Mouse (Mus musculus) kidney, postnatal 36 days (tissue): ENCODE results near the gene Clec1b.

ENCODE experiments used
- DNase-seq, 2 experiments: peaks; one replicate each; pipeline ENCODE4 v3.0.0; 2021 to 2022; ENCODE audit warnings: mixed read lengths in 2 of 2

Clec1b gene

GRCm38 (mm10) chr6:129396997-129397396 lies at the start of gene Clec1b:
TSS of gene Clec1b (plus strand) at chr6:129397297.
- no peak for DNase-seq

GRCm38 (mm10) chr6:129349524-129350352 lies 47.4 kb upstream of the Clec1b start:
- DNase-seq: peak; percentile 9 to 15

DNA sequence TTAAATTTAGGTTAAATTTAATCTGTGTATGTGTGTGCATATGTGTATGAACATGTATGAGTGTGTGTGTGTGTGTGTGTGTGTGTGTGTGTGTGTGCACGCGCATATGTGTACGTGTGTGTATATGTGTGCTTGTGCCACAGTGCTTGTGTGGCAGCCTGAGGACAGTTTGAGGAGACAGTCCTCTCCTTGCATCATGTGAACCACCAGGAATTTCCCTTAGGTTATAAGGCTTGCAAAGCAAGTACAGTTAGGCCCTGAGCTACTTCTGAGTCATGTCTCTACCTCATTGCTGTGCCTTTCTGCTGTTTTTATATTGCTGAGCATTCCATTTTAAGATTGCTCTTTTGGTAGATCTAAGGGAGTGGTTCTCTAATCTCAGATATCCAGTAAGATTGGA lies 46.0 kb upstream of the Clec1b start:
- no peak for DNase-seq

DNA sequence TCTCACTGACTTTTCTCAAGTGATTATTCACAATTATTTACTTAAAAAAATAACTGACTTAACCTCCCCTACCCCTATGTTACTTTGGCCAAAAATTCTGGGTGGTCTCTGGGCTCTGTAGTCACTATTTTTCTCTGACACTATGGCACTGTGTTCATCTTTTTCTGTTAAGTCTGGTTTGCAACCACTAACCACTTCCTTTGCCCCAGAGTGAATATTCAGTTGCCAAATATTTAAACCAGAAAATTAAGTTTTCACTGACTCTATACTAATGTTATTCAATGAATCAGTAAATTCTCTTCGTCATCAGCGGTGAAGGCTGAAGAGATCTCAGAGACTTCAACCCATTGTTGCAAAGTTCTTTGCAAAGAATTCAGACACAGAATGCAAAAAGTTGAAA lies 41.3 kb upstream of the Clec1b start:
- no peak for DNase-seq

- DNase-seq: no peak
These were observed 40.7 kb upstream of the Clec1b start for GRCm38 (mm10) chr6:129356430-129356829.

DNA sequence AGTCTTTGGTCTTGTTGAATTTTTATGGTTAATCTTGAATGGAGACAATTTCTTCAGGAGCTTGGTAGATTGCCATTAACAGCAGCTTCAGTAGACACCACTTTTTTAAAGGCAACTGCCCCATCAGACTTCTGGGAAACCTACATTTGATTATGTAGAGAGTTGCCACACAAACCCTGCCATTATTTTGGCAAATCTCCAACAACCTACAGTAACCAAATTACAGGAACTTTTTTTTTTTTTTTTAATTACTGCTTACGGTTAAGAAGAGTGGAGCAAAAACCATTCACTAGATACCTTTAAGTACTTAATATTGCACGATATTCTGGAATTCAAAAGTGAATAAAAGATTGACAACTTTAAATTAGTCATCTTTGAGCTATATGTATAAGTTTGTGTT lies 37.6 kb upstream of the Clec1b start:
- no peak for DNase-seq

DNA sequence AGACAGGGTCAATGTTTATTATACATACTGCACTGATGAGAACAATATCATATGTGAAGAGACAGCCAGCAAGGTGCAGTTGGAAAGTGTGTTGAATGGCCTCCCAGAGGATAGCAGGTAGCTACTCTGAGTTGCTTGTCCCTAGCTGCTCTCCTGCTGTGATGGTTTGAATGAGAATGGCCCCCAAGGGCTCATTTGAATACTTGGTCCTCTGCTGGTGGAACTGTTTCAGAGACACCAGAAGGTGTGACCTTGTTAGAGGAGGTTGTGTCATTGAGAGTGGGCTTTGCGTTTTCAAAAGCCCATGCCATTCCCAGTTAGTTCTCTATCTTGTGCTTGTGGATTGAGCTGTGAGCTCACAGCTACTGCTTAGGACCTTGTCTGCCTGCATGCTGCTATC lies 33.2 kb upstream of the Clec1b start:
- DNase-seq: no peak

GRCm38 (mm10) chr6:129365959-129366359 lies 31.1 kb upstream of the Clec1b start:
- DNase-seq: peak in 1 of 2 experiments; percentile 55

- DNase-seq: no peak
These were observed 27.5 kb upstream of the Clec1b start for GRCm38 (mm10) chr6:129369374-129370132.

DNA sequence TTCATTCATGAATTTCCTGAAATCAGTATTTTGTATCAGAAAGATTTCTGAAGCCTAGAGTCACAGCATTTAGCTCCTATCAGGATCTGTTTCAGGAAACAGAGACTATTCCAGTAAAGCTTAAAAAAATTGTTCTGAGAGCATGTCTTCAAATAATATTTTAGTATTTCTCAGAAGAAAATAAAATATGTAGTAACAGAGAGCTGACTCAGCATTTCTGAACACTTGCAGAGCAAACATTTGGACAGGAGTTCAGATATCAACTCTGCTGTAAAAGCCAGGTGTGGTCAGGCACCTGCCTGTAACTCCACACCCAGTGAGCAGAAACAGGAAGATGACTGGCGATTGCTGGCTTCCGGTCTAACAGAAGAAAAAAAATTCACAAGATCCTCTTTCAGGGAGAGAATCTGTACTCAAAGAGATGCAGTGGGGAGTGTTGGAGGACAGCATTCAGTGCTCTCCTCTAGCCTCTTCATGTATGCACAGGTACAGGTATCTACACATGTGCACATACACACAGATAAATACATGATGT lies 22.1 kb upstream of the Clec1b start:
- DNase-seq: no peak

DNA sequence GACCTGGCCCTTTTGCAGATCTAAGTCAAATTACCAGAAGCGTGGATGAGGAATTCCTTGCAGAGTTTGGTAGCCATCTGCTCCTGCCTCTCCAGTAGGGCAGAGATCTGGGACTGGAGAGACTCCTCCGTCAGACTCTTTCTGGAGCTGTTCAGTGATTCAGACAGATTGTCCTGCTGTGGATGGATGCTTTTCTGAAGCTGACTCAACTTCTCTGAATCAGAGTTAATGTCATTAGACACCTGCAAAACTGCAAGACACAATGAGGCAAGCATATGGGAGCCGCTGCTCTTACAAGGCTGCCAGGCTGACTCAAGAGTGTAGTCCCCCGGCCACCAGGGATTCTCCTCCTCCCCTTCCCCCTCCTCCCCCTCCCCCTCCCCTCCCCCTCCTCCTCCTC lies 16.6 kb upstream of the Clec1b start:
- DNase-seq: no peak

DNA sequence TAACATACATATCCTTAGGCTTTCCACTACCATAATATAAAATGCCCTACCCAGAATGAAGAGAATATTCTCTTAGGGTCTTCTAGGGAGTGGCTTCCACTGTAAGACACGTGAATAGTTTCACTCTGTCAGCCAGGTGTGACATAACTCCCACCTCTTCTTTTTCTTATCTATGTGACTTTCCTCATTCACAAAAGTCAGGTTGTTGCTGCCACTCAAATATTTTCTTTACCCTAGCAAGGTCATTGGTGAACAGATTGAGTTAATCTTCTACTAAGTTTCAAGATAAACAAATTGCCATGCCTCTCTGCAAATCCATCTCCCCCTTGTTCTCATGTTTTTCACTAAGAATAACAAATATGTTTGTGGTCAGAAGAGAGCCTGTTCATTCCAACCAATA lies 15.4 kb upstream of the Clec1b start:
- DNase-seq: no peak

DNA sequence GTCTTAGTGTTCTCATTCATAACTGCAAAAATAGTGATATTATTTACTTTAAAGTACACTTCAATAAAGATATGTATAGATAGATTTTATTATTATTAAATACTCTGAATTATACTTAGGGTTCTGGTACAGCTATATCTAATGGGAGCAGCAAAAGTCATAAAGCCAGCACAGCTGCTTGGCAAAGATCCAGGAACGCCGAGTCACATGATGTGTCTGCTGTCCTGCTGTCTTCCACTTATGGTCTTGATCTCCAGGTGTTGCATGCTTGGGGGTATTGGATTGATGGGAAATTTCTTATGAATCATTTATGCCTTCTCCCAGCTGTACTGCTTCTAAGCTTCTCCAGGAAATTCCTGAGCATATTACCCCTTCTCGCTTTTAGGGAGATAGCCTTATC lies 13.6 kb upstream of the Clec1b start:
- DNase-seq: no peak

GRCm38 (mm10) chr6:129385000-129385399 lies 12.1 kb upstream of the Clec1b start:
- no peak for DNase-seq

DNA sequence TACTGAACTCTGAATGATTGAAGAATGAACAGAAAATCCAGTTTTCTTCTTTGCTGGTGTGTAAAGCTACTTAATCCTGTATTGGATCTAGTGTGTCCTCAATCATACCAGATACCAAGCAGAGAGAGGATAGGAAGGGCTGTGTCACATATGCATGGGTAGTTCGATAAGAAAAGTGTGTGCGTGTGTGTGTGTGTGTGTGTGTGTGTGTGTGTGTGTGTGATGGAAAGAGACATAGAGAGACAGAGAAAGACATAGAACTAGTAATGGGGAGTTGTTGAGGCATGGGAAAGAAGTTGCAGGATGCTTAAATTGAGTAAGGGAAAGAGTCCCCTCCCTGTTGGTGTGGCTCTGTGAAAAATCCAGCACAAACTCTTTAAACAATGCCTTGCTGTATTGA lies 11.3 kb upstream of the Clec1b start, which contains the start of gene Clec12b:
Gene Clec12b (minus strand): TSS at position 101 of the 400 bp plus-strand sequence.
- no peak for DNase-seq

DNA sequence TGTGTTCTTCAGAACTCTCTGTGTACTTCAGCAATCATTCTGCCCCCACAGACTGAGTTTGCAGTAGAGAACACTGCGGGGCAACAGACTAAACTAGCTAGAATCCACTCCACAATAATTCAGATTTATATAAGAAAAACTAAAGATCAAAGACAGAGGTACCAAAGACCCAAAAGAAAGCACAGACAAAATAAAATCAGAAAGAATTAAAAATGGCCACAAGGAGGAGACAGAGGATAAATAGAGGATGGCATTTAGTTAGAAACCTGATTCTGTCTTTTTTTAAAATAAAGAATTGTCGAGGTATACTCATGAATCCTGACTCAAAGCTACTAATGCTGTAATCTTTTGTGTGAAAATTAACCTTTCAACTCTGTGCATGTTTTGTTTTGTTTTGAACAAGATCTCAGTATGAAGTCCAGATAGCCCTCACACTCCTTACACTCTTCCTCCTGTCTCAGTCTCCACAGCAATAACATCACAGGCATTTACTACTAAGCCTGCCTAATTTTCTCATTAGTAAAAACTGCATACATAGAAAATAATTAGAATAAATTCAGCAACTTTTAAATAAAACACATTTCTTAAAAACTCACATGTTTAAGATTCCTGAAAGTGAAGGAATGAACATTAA lies 3.9 kb upstream of the Clec1b start:
- no peak for DNase-seq

- DNase-seq: no peak
These were observed 3.4 kb upstream of the Clec1b start for GRCm38 (mm10) chr6:129393732-129394131.

DNA sequence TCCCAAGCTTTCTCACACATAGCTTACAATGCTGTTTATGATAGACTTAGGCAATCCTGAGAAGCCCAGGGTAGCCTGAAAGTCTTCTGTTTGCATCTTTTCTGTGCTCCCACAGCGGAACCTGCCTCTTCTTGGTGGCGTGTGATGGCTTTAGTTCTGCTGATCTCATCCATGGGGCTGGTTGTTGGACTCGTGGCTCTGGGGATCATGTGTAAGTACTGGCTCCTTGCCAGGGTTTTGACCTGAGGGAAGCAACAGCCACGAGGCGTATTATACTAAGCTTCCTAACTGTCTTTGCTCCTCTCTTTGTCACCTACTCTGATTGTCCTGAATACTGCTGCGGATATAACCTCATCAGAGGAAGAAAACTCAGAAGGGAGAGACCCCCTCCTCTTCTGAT lies 2.8 kb downstream of the Clec1b start:
- DNase-seq: peak; percentile 71 to 84

- DNase-seq: no peak
These were observed 5.3 kb downstream of the Clec1b start for GRCm38 (mm10) chr6:129402404-129402803.

DNA sequence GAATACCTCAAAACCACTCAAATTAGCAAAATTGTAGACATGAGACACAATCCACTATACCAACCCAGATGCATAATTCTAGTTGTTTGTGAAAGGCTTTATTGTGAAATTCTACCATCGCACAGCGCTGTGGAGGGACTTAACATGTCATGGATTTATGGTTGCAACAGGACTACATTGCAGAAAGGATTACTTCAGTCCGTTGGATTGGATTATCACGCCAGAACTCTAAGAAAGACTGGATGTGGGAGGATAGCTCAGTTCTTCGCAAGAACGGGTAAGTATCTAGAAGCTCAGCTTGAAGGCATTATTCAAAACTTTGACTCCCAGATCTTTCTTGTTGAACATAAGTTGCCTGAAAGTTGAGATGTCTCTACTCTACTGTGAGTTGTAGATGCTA lies 6.3 kb downstream of the Clec1b start:
- DNase-seq: no peak

DNA sequence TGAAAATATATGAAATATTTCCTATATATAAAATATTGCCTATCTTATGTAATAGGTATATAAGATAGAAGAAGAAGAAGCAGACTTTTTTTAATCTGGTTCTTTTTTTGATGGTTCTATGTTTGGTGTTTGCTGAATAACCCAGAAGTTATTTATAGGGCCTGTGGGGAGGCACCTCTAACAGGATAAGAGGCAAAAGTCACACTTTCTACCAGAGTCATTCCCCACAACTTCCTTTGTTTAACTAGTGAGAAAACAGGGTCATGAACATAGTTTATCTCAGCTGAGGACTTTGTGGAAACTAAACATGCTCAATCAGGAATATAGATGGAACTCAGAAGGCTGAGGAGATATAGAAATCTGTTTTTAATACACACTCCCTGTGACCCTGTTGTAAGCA lies 8.9 kb downstream of the Clec1b start:
- no peak for DNase-seq

DNA sequence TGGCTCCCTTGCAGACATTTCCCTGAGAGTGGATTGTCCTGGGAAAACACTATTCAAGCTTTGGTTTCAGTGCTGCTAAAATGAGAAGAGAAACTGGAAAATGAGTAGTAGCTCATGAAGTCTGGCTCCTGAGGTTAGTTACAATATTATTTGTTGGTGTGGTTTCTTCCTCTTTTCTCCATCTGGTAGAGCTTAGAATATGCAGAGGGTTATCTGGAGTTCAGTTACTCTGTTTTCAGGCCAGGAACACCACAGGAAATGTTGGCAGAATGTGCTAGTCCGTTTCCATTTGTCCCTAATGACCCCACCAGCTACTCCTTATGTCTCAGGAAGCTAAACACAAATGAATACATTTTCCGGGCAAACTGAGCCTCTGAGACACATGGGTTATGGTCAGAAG lies 10.2 kb downstream of the Clec1b start:
- DNase-seq: no peak

DNA sequence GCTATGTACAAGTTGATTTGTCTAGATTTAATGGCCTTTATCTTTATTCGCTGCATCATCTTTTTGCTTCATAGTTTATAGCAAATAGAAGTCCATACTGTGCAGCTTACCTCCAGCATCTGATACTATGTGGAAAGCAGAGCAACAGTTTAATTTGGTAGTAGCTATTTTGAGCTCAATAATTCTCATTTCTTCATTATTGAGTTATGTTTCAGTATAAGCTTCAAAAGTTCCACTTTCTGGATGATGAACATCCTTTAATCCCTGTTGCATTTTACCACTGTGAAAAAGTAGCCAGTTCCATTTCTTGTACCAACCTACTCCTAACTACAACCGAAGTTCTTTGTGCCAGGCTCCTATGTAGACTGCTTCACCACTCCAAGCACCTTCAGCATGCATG lies 11.5 kb downstream of the Clec1b start, which contains the start of gene Clec9a:
Gene Clec9a (plus strand): TSS at position 301 of the 400 bp plus-strand sequence.
- no peak for DNase-seq
